Comparison of ENCODE assay signal across 14 mouse cellular contexts in genomic region chr13:77982852-77983202, GRCm38 (mm10). TPM values are rescaled to one million over a fixed set of nuclear protein-coding genes. Genes with fewer than 3 reads are reported as not detected.
DNase-seq lines count a peak whose midpoint lies in the region; ATAC-seq and TF ChIP-seq lines count a peak whose summit lies in the region.
"Had no signal": no experiment of that assay in that cellular context is flagged by ENCODE, and none has a peak within 500 bp of the region (broad histone marks: within the 10 kb centered on the region; RNA-seq: fewer than 3 reads in every experiment).

No protein-coding gene starts in this region.

- H3K9me3 ChIP-seq in MEL (replicated peaks; ENCODE audit: insufficient read depth, low read length) = no peaks in the 10 kb centered on the region
- H3K9me3 ChIP-seq in forebrain, embryonic 16.5 days (ENCODE audit: control insufficient read depth, low read length) = no peaks in the 10 kb centered on the region
- H3K9me3 ChIP-seq: kidney, embryonic 15.5 days had no signal

- peak; percentile 34 for ATAC-seq in forebrain, embryonic 16.5 days
- ATAC-seq: activated CD4-positive, CD25-positive, alpha-beta regulatory T cell, adult 4 months; liver, postnatal 0 days had no signal

- no peaks in the 10 kb centered on the region for H3K27me3 ChIP-seq in MEL (ENCODE audit: control insufficient read depth in 1 of 2, insufficient read depth in 2 of 2, low read length in 2 of 2)
- H3K27me3 ChIP-seq in forebrain, embryonic 16.5 days (replicated peaks; ENCODE audit: control insufficient read depth, insufficient read depth, low read length) = no peaks in the 10 kb centered on the region
- H3K27me3 ChIP-seq: CH12.LX; kidney, embryonic 15.5 days had no signal

- TF ChIP-seq CTCF in MEL (IDR thresholded peaks at IDR 0.05 in 2 of 3, conservative IDR thresholded peaks at IDR 0.05 in 1 of 3; ENCODE audit: control insufficient read depth in 1 of 3, insufficient read depth in 1 of 3, low read depth in 2 of 3, low read length in 3 of 3, poor library complexity in 1 of 3, severe bottlenecking in 1 of 3) = no peak

- H3K4me1 ChIP-seq in MEL (ENCODE audit: control insufficient read depth in 1 of 2, insufficient read depth in 2 of 2, low read length in 2 of 2) = no peaks in the 10 kb centered on the region
- 0 out of 2 replicates have a peak, but pooled peaks cover 2% of the 10 kb centered on the region for H3K4me1 ChIP-seq in forebrain, embryonic 16.5 days (replicated peaks; ENCODE audit: control insufficient read depth, insufficient read depth, low read length)
- H3K4me1 ChIP-seq: kidney, embryonic 15.5 days had no signal

- TF ChIP-seq EP300 in MEL (IDR thresholded peaks at IDR 0.05; ENCODE audit: low read depth in 1 of 2, low read length in 2 of 2) = no peak

- peaks cover 0 to 2% of the 10 kb centered on the region in 2 experiments; a peak in 1 of 4 replicates for H3K36me3 ChIP-seq in MEL (ENCODE audit: control insufficient read depth in 1 of 2, insufficient read depth in 2 of 2, low read length in 2 of 2)
- no peaks in the 10 kb centered on the region for H3K36me3 ChIP-seq in forebrain, embryonic 16.5 days (ENCODE audit: control insufficient read depth, insufficient read depth)
- H3K36me3 ChIP-seq: kidney, embryonic 15.5 days had no signal

- H3K9ac ChIP-seq in MEL (ENCODE audit: control insufficient read depth, low read depth, low read length, poor library complexity, severe bottlenecking) = no peak overlapping the region
- no peak overlapping the region for H3K9ac ChIP-seq in forebrain, embryonic 16.5 days (replicated peaks; ENCODE audit: low read depth, low read length)
- H3K9ac ChIP-seq: kidney, embryonic 15.5 days; liver, postnatal 0 days had no signal

- no peak overlapping the region for H3K27ac ChIP-seq in MEL (ENCODE audit: control insufficient read depth, low read depth, low read length)
- peak overlapping the region; percentile 56; the same call in 1 of the 2 replicates for H3K27ac ChIP-seq in forebrain, embryonic 16.5 days (ENCODE audit: low read length)
- H3K27ac ChIP-seq: gastrocnemius, adult 2 months; kidney, embryonic 15.5 days; left cerebral cortex, adult 2 months had no signal

- peak; percentile 9 for DNase-seq in adrenal gland, adult 2 months
- DNase-seq in adrenal gland, adult (ENCODE audit: inconsistent age in 2 of 2, low spot score in 1 of 2) = no peak
- DNase-seq in heart, postnatal 10 days = peak; percentile 4 to 9
- DNase-seq in heart, adult 11 months = no peak
- DNase-seq in MEL (ENCODE audit: low read depth, low spot score) = no peak
- no peak for DNase-seq in thymus, postnatal 36 days
- no peak for DNase-seq in B cell, adult 2 months
- DNase-seq: gastrocnemius, adult 2 months; liver, postnatal 0 days had no signal

- intact Hi-C loops in heart, postnatal 10 days (cut with DNase I) = loop anchor here (1.0 to 5.0 kb wide), 2 partner anchors 195 to 1044 kb away; no protein-coding TSS in a partner anchor

- H3K4me3 ChIP-seq in MEL (ENCODE audit: control insufficient read depth in 1 of 2, insufficient read depth in 1 of 2, low read depth in 2 of 2, low read length in 2 of 2) = no peak overlapping the region
- H3K4me3 ChIP-seq in forebrain, embryonic 16.5 days (replicated peaks; ENCODE audit: low read length) = no peak overlapping the region
- H3K4me3 ChIP-seq: gastrocnemius, adult 2 months; kidney, embryonic 15.5 days; left cerebral cortex, adult 2 months had no signal

- no peak for TF ChIP-seq POLR2A in MEL (IDR thresholded peaks at IDR 0.05; ENCODE audit: control insufficient read depth in 1 of 2, insufficient read depth in 1 of 2, low read depth in 1 of 2, low read length in 2 of 2, poor library complexity in 1 of 2)

- 41% methylated on average over 2 of the region's 2 CpGs for WGBS in forebrain, embryonic 16.5 days

- TF ChIP-seq RAD21 in MEL (IDR thresholded peaks at IDR 0.05; ENCODE audit: low read depth, low read length) = no peak

- no peak overlapping the region for H3K4me2 ChIP-seq in forebrain, embryonic 16.5 days (ENCODE audit: low read length)
- H3K4me2 ChIP-seq: kidney, embryonic 15.5 days had no signal

- no peaks in the 10 kb centered on the region for H3K79me2 ChIP-seq in MEL (ENCODE audit: control insufficient read depth, insufficient read depth, low read length, poor library complexity)

TF ChIP-seq in MEL, 35 proteins besides CTCF, POLR2A, EP300 and RAD21:
- TF ChIP-seq POLR2AphosphoS5 (IDR thresholded peaks at IDR 0.05; ENCODE audit: borderline replicate concordance, low read depth, low read length) = no peak
- peak; percentile 28; the same call in 1 of the 2 replicates for TF ChIP-seq MAX (IDR thresholded peaks at IDR 0.05; ENCODE audit: low read length)

RNA-seq across cellular contexts. Expression of gene Pou5f2, which starts 41.9 kb away (rescaled TPM):
- under 1 TPM; 0.69 to 0.86 TPM for total RNA-seq in adrenal gland, adult 2 months (2021)
- polyA plus RNA-seq in adrenal gland, adult 2 months (2012; rRNA removed) = 0.11 TPM in 1 of 2 replicates, not detected in the other
- 1 to 10 TPM; 1.1 to 1.2 TPM for total RNA-seq in heart, postnatal 10 days (2021)
- 0.35 and 0.46 TPM in 2 replicates for total RNA-seq in MEL (2012; rRNA removed)
- under 1 TPM in 1 of 2 experiments, not detected in 1; 0.10 TPM for polyA plus RNA-seq in MEL (2012; ENCODE audit: insufficient read depth in 1 of 2, insufficient read length in 2 of 2, low read depth in 1 of 2, low replicate concordance in 2 of 2, missing spikeins in 1 of 2)
- polyA plus RNA-seq in forebrain, embryonic 16.5 days (2015; fragmentation: Nextera tagmentation; extraction: Ambion mirVana) = 0.98 and 2.2 TPM in 2 replicates

Comparison
In these comparisons a context has a peak if more than half of its experiments do, and no peak if none do; other contexts are left out.
1. DNase-seq: peak in adrenal gland, adult 2 months (single experiment) and heart, postnatal 10 days (2 of 2); none in adrenal gland, adult (0 of 2), heart, adult 11 months (single experiment), MEL (single experiment), thymus, postnatal 36 days (0 of 2) and B cell, adult 2 months (0 of 2).